Mouse (Mus musculus) small intestine, adult 2 months (tissue): ENCODE results near the gene S100a13. TPM values are rescaled to one million over a fixed set of nuclear protein-coding genes. Genes with fewer than 3 reads are reported as not detected.

ENCODE experiments used
- H3K27ac ChIP-seq: fragments of 200-500 bp; 2 replicates; pipeline ENCODE4 v1.5.1; 2012; ENCODE audit warnings: low read depth, low read length, control low read depth, inconsistent platforms; ENCODE audit not compliant: insufficient read depth
- H3K27me3 ChIP-seq: fragments of 200-500 bp; 2 replicates; pipeline ENCODE4 v1.6.1; 2012; ENCODE audit warnings: mild to moderate bottlenecking, moderate library complexity, low read length, inconsistent platforms; ENCODE audit not compliant: control insufficient read depth, insufficient read depth
- H3K36me3 ChIP-seq: fragments of 200-500 bp; 2 replicates; pipeline ENCODE4 v1.6.1; 2012; ENCODE audit warnings: mild to moderate bottlenecking, low read length, control low read depth, inconsistent platforms; ENCODE audit not compliant: control insufficient read depth, insufficient read depth
- H3K4me1 ChIP-seq: fragments of 200-500 bp; 2 replicates; pipeline ENCODE4 v1.6.1; 2012; ENCODE audit warnings: low read length, inconsistent platforms, mixed read lengths; ENCODE audit not compliant: control insufficient read depth, insufficient read depth, insufficient read length
- H3K4me3 ChIP-seq: fragments of 200-500 bp; 2 replicates; pipeline ENCODE4 v1.5.1; 2012; ENCODE audit warnings: low read depth, mild to moderate bottlenecking, control low read depth, inconsistent platforms, low read length, moderate library complexity
- CTCF ChIP-seq: fragments of 200-500 bp; IDR thresholded peaks from 2 replicates; pipeline ENCODE4 v1.5.1; 2012; ENCODE audit warnings: low read depth, mild to moderate bottlenecking, control low read depth, inconsistent platforms, low read length, moderate library complexity, mixed read lengths; ENCODE audit not compliant: insufficient replicate concordance, insufficient read length; ENCODE audit errors: extremely low read depth
- POLR2A ChIP-seq: fragments of 200-500 bp; IDR thresholded peaks from 2 replicates; pipeline ENCODE4 v1.6.1; 2012; ENCODE audit warnings: low read depth, mild to moderate bottlenecking, control low read depth, inconsistent platforms, low read length, moderate library complexity
- WGBS: fragments of 180-500 bp; shearing (Covaris S2); methylation state at CpG from one replicate; pipeline ENCODE4 v1.1.7; 2018; 5-methylcytosine and 5-hydroxymethylcytosine counted together
- polyA plus RNA-seq: library from polyadenylated mRNA; depleted of rRNA; stranded (reverse); fragments of >200 nt; gene quantifications from 2 replicates; pipeline ENCODE4 v1.2.3, GENCODE M21; 2012

Gene S100a13
- polyA plus RNA-seq, 1 experiment, result 9.7 TPM

DNA sequence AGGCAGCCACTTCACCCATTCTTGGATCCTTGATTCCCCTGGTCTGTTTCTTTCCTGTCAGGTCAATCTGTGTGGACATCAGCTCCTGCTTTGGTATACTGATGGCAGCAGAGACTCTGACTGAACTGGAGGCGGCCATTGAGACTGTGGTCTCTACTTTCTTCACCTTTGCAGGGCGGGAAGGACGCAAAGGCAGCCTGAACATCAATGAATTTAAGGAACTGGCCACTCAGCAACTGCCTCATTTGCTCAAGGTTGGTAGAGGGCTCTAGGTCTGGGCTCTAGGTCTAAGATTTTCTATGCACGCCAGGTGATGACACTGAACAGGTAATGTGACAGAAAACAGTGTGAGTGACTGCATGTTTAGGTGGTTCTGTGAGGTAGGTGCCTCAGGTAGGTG, 1.6 kb downstream of the S100a13 start:
- H3K27me3 ChIP-seq, result no peaks in the 10 kb centered on the region
- WGBS, result 93% methylated on average over 4 of the region's 4 CpGs
- H3K4me3 ChIP-seq, result no peak overlapping the region
- H3K4me1 ChIP-seq, result peaks cover 8% of the 10 kb centered on the region; the same call in 1 of the 2 replicates
- TF ChIP-seq CTCF, result no peak
- TF ChIP-seq POLR2A, result no peak
- peaks cover 2% of the 10 kb centered on the region; the same call in 1 of the 2 replicates for H3K36me3 ChIP-seq
- no peak overlapping the region for H3K27ac ChIP-seq

DNA sequence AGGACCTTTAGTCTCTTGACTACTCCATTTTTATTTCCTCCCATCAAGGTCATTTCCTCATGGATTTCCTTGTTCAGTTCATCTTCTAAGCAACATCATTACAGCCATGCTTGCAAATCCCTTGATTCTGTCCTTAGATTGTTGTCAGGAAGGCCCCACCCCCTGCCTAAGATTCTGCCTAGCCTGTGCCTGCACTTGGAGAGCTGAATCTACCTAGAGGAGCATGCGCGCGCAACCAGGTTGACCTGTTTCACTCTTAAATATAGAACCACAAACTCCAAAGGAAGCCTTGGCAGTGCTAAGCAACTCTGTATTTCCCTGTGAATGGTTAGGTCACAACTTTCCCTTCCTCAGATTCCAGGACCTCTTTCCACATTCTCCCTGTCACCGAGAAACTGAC, 3.5 kb downstream of the S100a13 start:
- no peaks in the 10 kb centered on the region for H3K36me3 ChIP-seq
- no peak overlapping the region for H3K27ac ChIP-seq
- no peak for TF ChIP-seq POLR2A
- no peak for TF ChIP-seq CTCF
- 85% methylated on average over 4 of the region's 4 CpGs for WGBS
- no peaks in the 10 kb centered on the region for H3K27me3 ChIP-seq
- H3K4me3 ChIP-seq, result no peak overlapping the region
- peaks cover 8% of the 10 kb centered on the region; the same call in 1 of the 2 replicates for H3K4me1 ChIP-seq

- 64% methylated on average over 4 of the region's 4 CpGs for WGBS
- TF ChIP-seq POLR2A (no peak), CTCF (peak; percentile 69; the same call in 1 of the 2 replicates)
- Histone ChIP-seq H3K27me3 (no peaks in the 10 kb centered on the region), H3K4me3 (no peak overlapping the region), H3K4me1 (peaks cover 11% of the 10 kb centered on the region; the same call in 1 of the 2 replicates), H3K36me3 (no peaks in the 10 kb centered on the region), H3K27ac (no peak overlapping the region)
Measured at GRCm38 (mm10) chr3:90525421-90525820, 11.2 kb downstream of the S100a13 start.

- WGBS, result 32% methylated on average over 2 of the region's 2 CpGs
- TF ChIP-seq POLR2A, result no peak
Measured at GRCm38 (mm10) chr3:90526076-90526475, 11.8 kb downstream of the S100a13 start.

DNA sequence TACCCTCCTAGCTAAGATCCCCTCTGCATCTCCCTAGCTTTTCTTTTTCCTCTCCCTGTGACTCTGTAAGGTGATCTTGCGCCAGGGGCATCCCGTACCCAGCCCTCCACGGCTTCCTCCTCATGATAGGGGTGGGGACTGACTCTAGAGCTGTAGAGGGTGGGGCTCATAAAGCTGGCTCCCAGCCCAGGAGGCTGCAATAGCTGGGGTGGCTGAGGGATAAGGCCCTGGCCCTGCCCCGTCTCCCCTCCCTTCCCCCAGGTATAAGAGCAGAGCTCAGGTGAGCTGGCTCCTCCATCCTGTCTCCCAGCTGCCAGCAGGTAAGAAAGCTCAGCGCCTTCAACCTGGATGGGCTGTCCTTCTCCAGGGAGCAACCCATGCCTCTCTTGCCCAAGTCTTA, 12.3 kb downstream of the S100a13 start, which contains the start of gene S100a14:
Gene S100a14 (plus strand): TSS at position 277 of the 400 bp plus-strand sequence.
- 18% methylated on average over 5 of the region's 5 CpGs for whole genome bisulfite sequencing
- Histone ChIP-seq H3K27me3 (no peaks in the 10 kb centered on the region), H3K36me3 (no peaks in the 10 kb centered on the region), H3K4me1 (peaks cover 11% of the 10 kb centered on the region; the same call in 1 of the 2 replicates), H3K4me3 (peak within 1 kb of the TSS; percentile 28), H3K27ac (peak within 1 kb of the TSS; percentile 54)
- no peak for TF ChIP-seq POLR2A
- TF ChIP-seq CTCF, result no peak

More at GRCm38 (mm10) chr3:90526076-90526475, 11.8 kb downstream of the S100a13 start:
- Histone ChIP-seq H3K4me1 (peaks cover 11% of the 10 kb centered on the region; the same call in 1 of the 2 replicates), H3K27ac (peak overlapping the region; percentile 54), H3K36me3 (no peaks in the 10 kb centered on the region), H3K4me3 (no peak overlapping the region), H3K27me3 (no peaks in the 10 kb centered on the region)

DNA sequence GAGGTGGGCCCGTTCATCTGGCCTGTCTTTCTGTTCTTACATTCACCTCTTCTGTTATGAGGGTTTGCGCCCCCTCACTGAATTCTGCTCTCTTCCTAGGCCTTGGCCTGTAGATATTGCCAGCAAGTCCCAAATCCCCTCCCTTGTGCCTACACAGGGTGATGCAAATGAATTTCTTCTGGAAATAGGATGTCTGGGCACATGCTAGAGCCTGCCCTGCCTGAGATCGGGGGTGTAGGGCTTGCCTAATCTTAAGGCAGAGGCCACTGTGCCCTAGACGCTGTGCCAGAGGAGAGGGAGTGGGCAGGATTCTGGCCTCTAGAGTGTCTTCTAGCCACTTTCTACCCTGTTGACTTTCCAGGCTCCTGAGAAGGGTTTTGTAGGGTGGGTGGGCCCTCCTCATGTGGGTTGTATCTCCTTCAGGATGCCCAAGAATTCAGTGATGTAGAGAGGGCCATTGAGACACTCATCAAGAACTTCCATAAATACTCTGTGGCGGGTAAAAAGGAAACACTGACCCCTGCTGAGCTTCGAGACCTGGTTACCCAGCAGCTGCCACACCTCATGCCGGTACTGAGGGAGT, 13.1 kb downstream of the S100a13 start:
- Histone ChIP-seq H3K4me3 (no peak overlapping the region), H3K4me1 (peaks cover 11% of the 10 kb centered on the region; the same call in 1 of the 2 replicates), H3K36me3 (no peaks in the 10 kb centered on the region), H3K27me3 (no peaks in the 10 kb centered on the region), H3K27ac (no peak overlapping the region)
- no peak for TF ChIP-seq CTCF
- TF ChIP-seq POLR2A, result no peak
- WGBS, result 94% methylated on average over 7 of the region's 7 CpGs

- TF ChIP-seq CTCF, result no peak
- TF ChIP-seq POLR2A, result no peak
Measured at GRCm38 (mm10) chr3:90531713-90532112, 17.5 kb downstream of the S100a13 start.

More at GRCm38 (mm10) chr3:90531713-90532112, 17.5 kb downstream of the S100a13 start:
- H3K36me3 ChIP-seq, result no peaks in the 10 kb centered on the region
- no peak overlapping the region for H3K27ac ChIP-seq
- peaks cover 5% of the 10 kb centered on the region; the same call in 1 of the 2 replicates for H3K4me1 ChIP-seq
- WGBS, result 56% methylated on average over 5 of the region's 5 CpGs
- H3K27me3 ChIP-seq, result no peaks in the 10 kb centered on the region
- no peak overlapping the region for H3K4me3 ChIP-seq
